Mouse (Mus musculus) midbrain, embryonic 11.5 days (tissue): ENCODE data around the gene Robo1. TPM values are rescaled to one million over a fixed set of nuclear protein-coding genes. Genes with fewer than 3 reads are reported as not detected.

Source experiments
- ATAC-seq: fragments of 200-750 bp; cut with Nextera tagmentation; 2 replicates; pipeline ENCODE4 v1.8.0; 2017; ENCODE audit warnings: moderate TSS enrichment, moderate library complexity; ENCODE audit not compliant: low FRiP score
- DNase-seq: peaks from one replicate; pipeline ENCODE4 v3.0.0; 2015; ENCODE audit warnings: low spot score; ENCODE audit errors: missing footprints
- H3K27ac ChIP-seq: fragments of 300-500 bp; sonication (generic); 2 replicates; pipeline ENCODE4 v1.5.1; 2014; ENCODE audit warnings: low read depth, low read length
- H3K27me3 ChIP-seq: fragments of 300-500 bp; sonication (generic); 2 replicates; pipeline ENCODE4 v1.6.1; 2014; ENCODE audit warnings: mild to moderate bottlenecking, low read length, moderate library complexity, mixed read lengths; ENCODE audit not compliant: control insufficient read depth, insufficient read depth
- H3K36me3 ChIP-seq: fragments of 300-500 bp; sonication (generic); 2 replicates; pipeline ENCODE4 v1.6.1; 2014; ENCODE audit warnings: mild to moderate bottlenecking, low read length, moderate library complexity, mixed read lengths; ENCODE audit not compliant: control insufficient read depth, insufficient read depth
- H3K4me1 ChIP-seq: fragments of 300-500 bp; sonication (generic); 2 replicates; pipeline ENCODE4 v1.6.1; 2014; ENCODE audit warnings: low read length; ENCODE audit not compliant: control insufficient read depth, insufficient read depth
- H3K4me2 ChIP-seq: fragments of 300-500 bp; sonication (generic); 2 replicates; pipeline ENCODE4 v1.6.1; 2014; ENCODE audit warnings: mild to moderate bottlenecking, moderate library complexity
- H3K4me3 ChIP-seq: fragments of 300-500 bp; sonication (generic); 2 replicates; pipeline ENCODE4 v1.5.1; 2014; ENCODE audit warnings: low read depth, low read length
- H3K9ac ChIP-seq: fragments of 300-500 bp; sonication (generic); 2 replicates; pipeline ENCODE4 v1.6.1; 2014; ENCODE audit warnings: low read length
- H3K9me3 ChIP-seq: fragments of 300-500 bp; sonication (generic); 2 replicates; pipeline ENCODE4 v1.6.1; 2016; ENCODE audit warnings: low read length; ENCODE audit not compliant: control insufficient read depth
- WGBS: fragments of 180-500 bp; shearing (Covaris S2); extraction: QIAGEN DNeasy Blood & Tissue Kit; methylation state at CpG from one replicate; pipeline ENCODE4 v1.1.7; 2014; 5-methylcytosine and 5-hydroxymethylcytosine counted together
- polyA plus RNA-seq: library from polyadenylated mRNA; unstranded; fragments of >200 nt; fragmentation: Nextera tagmentation; extraction: Ambion mirVana; gene quantifications from 2 replicates; pipeline ENCODE4 v1.2.1, GENCODE M21; 2014

The Robo1 gene
- polyA plus RNA-seq, 1 experiment from 2014 or later: 44.4 TPM

- no peak overlapping the region for H3K4me3 ChIP-seq
- no peaks in the 10 kb centered on the region for H3K9me3 ChIP-seq
- no peak overlapping the region for H3K4me2 ChIP-seq
- ATAC-seq: peak; percentile 76
- peak; percentile 92 for DNase-seq
- no peak overlapping the region for H3K9ac ChIP-seq
- H3K36me3 ChIP-seq: no peaks in the 10 kb centered on the region
- WGBS: 43% methylated on average over 4 of the region's 4 CpGs
- H3K27me3 ChIP-seq: no peaks in the 10 kb centered on the region
- no peak overlapping the region for H3K27ac ChIP-seq
- no peaks in the 10 kb centered on the region; the same call in 1 of the 2 replicates for H3K4me1 ChIP-seq
Measured at GRCm38 (mm10) chr16:72649314-72649713, 341.2 kb downstream of the Robo1 start.

GRCm38 (mm10) chr16:72655411-72655810, 347.3 kb downstream of the Robo1 start:
- H3K4me2 ChIP-seq: no peak overlapping the region
- ATAC-seq: no peak
- H3K9me3 ChIP-seq: no peaks in the 10 kb centered on the region

GRCm38 (mm10) chr16:72662837-72663350, 354.8 kb downstream of the Robo1 start:
- Histone ChIP-seq H3K4me2 (peak overlapping the region; percentile 57), H3K4me1 (peaks cover 11% of the 10 kb centered on the region), H3K9me3 (no peaks in the 10 kb centered on the region), H3K27ac (peak overlapping the region; percentile 68), H3K4me3 (peak overlapping the region; percentile 56), H3K36me3 (no peaks in the 10 kb centered on the region), H3K9ac (peak overlapping the region; percentile 78), H3K27me3 (no peaks in the 10 kb centered on the region)
- peak; percentile 99 for DNase-seq
- WGBS: under 1% methylated on average over 26 of the region's 26 CpGs
- peak; percentile 92 for ATAC-seq

More at GRCm38 (mm10) chr16:72655411-72655810, 347.3 kb downstream of the Robo1 start:
- Histone ChIP-seq H3K36me3 (no peaks in the 10 kb centered on the region), H3K27ac (no peak overlapping the region), H3K9ac (no peak overlapping the region), H3K4me3 (no peak overlapping the region), H3K4me1 (no peaks in the 10 kb centered on the region; the same call in 1 of the 2 replicates), H3K27me3 (no peaks in the 10 kb centered on the region)
- DNase-seq: no peak
- WGBS: 93% methylated on average over 9 of the region's 9 CpGs

- DNase-seq (peak; percentile 97), ATAC-seq (peak; percentile 86)
- Histone ChIP-seq H3K9me3 (no peaks in the 10 kb centered on the region), H3K4me3 (peak overlapping the region; percentile 56), H3K9ac (peak overlapping the region; percentile 78), H3K36me3 (no peaks in the 10 kb centered on the region), H3K4me1 (peaks cover 11% of the 10 kb centered on the region), H3K27ac (peak overlapping the region; percentile 68), H3K27me3 (no peaks in the 10 kb centered on the region), H3K4me2 (peak overlapping the region; percentile 57)
- WGBS: under 1% methylated on average over 55 of the region's 55 CpGs
Measured at GRCm38 (mm10) chr16:72663351-72664232, 355.5 kb downstream of the Robo1 start.

- H3K27ac ChIP-seq: no peak overlapping the region
- peak overlapping the region; percentile 57 for H3K4me2 ChIP-seq
- no peaks in the 10 kb centered on the region for H3K27me3 ChIP-seq
- ATAC-seq (peak; percentile 47), DNase-seq (peak; percentile 94)
- peaks cover 11% of the 10 kb centered on the region for H3K4me1 ChIP-seq
- H3K9me3 ChIP-seq: no peaks in the 10 kb centered on the region
- H3K9ac ChIP-seq: peak overlapping the region; percentile 78
- under 1% methylated on average over 12 of the region's 12 CpGs for WGBS
- no peaks in the 10 kb centered on the region for H3K36me3 ChIP-seq
- H3K4me3 ChIP-seq: peak overlapping the region; percentile 56
Measured at GRCm38 (mm10) chr16:72664233-72664613, 356.1 kb downstream of the Robo1 start.

GRCm38 (mm10) chr16:72664806-72665205, 356.7 kb downstream of the Robo1 start:
- peak overlapping the region; percentile 56 for H3K4me3 ChIP-seq
- H3K4me2 ChIP-seq: peak overlapping the region; percentile 57
- H3K27me3 ChIP-seq: no peaks in the 10 kb centered on the region
- DNase-seq (peak; percentile 91), ATAC-seq (no peak)
- no peak overlapping the region for H3K27ac ChIP-seq
- 11% methylated on average over 4 of the region's 4 CpGs for WGBS
- peak overlapping the region; percentile 78 for H3K9ac ChIP-seq
- H3K9me3 ChIP-seq: no peaks in the 10 kb centered on the region
- H3K36me3 ChIP-seq: no peaks in the 10 kb centered on the region
- peaks cover 16% of the 10 kb centered on the region for H3K4me1 ChIP-seq

GRCm38 (mm10) chr16:72665454-72665853, 357.3 kb downstream of the Robo1 start:
- Histone ChIP-seq H3K4me2 (peak overlapping the region; percentile 57), H3K36me3 (no peaks in the 10 kb centered on the region), H3K4me3 (peak overlapping the region; percentile 56), H3K27me3 (no peaks in the 10 kb centered on the region), H3K9ac (no peak overlapping the region), H3K4me1 (peaks cover 21% of the 10 kb centered on the region), H3K9me3 (no peaks in the 10 kb centered on the region), H3K27ac (no peak overlapping the region)
- ATAC-seq (no peak), DNase-seq (no peak)
- WGBS: 51% methylated on average over 5 of the region's 5 CpGs

GRCm38 (mm10) chr16:72670240-72671038, 362.3 kb downstream of the Robo1 start:
- Histone ChIP-seq H3K27ac (no peak overlapping the region), H3K4me1 (peaks cover 18% of the 10 kb centered on the region), H3K9me3 (no peaks in the 10 kb centered on the region), H3K36me3 (no peaks in the 10 kb centered on the region), H3K4me3 (no peak overlapping the region), H3K9ac (no peak overlapping the region), H3K27me3 (no peaks in the 10 kb centered on the region), H3K4me2 (no peak overlapping the region; the same call in 1 of the 2 replicates)
- peak; percentile 62; the same call in 1 of the 2 replicates for ATAC-seq
- no peak for DNase-seq
- WGBS: 22% methylated on average over 6 of the region's 6 CpGs
